Mouse (Mus musculus): ENCODE results near the gene Sema3f. TPM values are rescaled to one million over a fixed set of nuclear protein-coding genes. Genes with fewer than 3 reads are reported as not detected.

Sema3f gene
- total RNA-seq (2021), result 1 to 10 TPM; 4.3 to 4.6 TPM

DNA sequence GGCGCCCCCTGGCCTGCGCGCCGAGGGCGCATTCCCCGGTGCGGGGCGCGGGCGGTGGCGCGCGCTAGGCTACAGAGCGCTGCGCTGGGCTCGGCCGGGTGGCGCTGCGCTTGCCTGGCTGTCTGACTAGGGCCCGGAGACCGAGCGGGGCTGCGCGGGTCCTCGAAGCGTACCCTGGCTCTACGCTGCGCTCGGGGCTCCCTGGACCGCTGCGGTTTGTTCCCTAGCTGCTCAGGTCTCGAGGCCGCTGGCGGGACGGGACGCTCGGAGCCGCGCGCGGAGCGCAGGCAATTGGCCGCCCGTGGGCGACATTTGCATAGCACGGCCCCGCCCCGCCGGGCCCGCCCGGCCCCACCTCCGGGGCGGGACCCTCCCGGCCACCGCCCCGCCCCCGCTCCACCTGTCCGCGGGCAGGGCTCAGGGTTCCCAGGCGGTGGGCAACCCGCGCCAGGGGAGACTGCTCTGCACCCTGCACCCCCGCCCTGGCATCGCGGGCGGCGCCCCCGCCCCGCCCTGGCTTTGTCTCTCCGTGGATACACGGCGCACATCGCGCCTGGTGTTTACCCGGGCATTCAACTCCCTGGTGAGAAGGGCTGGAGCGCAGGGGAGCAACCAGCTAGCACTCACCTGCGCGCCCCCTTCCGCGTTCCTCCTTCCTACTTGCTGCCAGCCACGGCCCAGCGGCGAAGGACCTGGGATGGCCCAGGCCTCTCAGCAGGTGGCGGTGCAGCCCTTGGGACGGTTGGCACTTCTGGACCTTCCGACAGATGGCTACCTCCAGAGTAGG is at the start of gene Sema3f:
Sema3f (minus strand) TSS at position 779 of the 787 bp plus-strand sequence.
- peak; percentile 40 to 41 for DNase-seq

DNA sequence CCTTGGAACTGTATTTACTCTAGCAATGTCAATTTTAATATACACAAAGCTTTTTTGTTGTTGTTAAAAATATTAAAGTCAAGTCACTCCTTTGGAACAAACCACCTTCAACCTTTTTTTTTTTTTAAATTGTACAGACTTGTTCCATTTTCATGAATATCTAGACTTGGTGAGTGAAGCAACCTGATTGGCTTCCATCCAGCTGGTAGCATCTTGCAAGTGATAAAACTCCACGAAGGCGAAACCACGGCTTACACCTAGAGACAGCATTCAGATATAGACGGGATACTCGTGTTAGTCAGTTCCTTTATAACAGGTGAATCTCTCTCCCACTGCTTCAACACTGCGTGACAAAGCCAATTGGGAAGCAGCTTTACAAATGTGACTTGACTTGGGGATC is 49.3 kb upstream of the Sema3f start:
- DNase-seq, result no peak

DNA sequence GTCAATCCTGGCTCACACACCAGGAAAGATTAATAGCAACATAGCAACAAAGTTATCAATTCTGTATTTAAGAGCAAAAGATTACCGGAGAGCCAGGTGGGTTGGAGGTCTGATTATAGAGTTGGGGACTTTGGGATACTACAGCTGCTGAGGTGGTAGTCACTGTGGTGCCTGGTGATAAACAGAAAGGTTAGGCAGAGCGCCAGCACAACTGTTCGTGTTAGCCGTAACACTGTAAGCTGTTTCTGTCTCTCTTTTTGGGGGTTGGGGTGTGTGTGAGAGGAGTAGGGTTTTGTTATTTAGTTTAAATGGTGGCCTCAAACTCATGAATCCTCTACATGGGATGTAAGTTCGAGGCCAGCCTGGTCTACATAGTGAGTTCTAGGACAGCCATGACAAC is 40.1 kb upstream of the Sema3f start:
- DNase-seq, result no peak

DNA sequence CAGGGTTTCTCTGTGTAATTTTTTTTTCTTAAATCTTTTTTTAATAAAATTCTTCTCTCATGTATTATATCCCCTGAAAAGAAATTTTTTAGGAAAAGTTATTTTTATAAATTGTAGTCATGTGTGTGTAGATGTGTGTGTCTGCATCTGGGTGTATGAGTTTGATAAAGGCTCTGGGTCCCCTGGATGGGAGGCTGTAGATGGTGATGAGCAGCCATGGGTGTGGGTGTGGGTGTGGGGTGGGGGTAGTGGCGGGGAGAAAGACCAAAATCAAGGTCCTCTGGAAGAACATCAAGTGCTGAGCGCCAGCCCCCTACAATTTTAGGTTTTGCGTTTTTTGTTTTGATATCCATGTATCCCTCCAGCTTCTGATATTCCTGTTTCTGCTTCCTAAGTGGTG is 37.8 kb upstream of the Sema3f start:
- no peak for DNase-seq

DNA sequence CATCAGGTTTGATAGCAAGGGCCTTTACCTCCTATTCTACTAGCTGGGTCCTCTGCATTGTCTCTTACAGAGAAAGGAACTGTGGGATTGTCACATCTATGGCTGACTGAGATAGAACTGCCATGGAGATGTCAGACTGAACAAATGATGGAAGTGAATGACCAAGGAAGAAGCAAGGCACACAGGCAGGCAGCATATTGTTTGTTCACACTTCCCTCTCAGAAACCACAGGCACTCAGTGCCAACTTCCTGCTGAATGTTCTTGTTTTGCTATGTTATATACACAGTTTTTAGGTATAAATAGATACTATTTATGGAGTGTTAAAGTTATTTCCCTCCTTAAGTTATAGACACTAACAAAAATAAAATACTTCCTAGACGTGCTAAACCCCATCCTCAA is 37.0 kb upstream of the Sema3f start:
- no peak for DNase-seq

DNA sequence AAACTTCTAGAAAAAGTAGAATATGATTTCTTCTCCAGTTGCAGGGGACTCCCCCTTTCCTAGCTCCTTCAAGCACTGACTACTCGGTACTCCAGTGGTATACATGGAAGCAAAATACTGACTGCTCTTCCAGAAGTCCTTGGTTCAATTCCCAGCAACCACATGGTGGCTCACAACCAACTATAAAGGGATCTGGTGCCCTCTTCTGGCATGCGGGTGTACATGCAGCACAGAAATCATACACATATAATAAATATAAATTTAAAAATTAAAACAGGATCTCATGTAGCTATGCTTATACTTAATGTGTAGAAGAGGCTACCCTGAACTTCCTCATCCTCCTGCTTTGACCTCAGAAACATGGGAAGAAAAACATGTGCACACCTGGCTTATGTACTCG is 36.4 kb upstream of the Sema3f start:
- DNase-seq, result no peak

DNA sequence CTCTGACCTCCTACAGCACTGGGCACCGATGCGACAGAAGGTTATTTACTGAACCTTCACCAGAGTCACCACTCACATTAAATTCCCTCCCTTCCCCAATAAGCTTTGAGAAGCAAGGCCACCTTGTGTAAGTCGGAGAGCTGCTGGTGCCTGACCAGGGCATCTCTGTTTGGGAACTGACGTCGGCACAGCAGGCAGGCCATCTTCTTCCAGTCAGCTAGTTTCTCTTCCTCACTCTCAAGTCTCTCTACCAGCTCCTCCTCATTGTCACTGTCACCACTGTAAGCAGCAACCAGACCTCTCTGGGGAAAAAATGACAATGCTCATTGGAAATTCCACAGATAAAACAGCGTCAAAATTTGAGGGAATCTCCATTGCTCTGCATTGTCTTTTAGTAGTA is 33.8 kb upstream of the Sema3f start:
- no peak for DNase-seq

DNA sequence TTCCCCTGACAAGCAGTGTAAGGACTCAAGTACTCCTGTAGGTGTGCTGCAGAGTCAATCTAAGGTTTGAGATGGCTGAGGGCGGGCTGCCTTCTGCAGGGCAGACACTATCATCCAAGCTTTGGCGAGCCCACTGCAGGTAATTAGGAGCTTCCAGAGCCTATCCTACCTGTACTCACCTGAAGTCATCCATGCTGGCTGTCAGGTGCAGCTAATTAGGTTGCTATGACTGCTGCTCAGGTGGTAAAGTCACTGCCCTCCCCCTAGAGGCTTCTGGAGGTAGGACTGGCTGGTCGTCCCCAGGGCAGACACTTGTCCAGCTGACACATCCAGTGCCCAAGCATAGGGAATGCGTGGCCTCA is 28.5 kb upstream of the Sema3f start:
- DNase-seq, result no peak

DNA sequence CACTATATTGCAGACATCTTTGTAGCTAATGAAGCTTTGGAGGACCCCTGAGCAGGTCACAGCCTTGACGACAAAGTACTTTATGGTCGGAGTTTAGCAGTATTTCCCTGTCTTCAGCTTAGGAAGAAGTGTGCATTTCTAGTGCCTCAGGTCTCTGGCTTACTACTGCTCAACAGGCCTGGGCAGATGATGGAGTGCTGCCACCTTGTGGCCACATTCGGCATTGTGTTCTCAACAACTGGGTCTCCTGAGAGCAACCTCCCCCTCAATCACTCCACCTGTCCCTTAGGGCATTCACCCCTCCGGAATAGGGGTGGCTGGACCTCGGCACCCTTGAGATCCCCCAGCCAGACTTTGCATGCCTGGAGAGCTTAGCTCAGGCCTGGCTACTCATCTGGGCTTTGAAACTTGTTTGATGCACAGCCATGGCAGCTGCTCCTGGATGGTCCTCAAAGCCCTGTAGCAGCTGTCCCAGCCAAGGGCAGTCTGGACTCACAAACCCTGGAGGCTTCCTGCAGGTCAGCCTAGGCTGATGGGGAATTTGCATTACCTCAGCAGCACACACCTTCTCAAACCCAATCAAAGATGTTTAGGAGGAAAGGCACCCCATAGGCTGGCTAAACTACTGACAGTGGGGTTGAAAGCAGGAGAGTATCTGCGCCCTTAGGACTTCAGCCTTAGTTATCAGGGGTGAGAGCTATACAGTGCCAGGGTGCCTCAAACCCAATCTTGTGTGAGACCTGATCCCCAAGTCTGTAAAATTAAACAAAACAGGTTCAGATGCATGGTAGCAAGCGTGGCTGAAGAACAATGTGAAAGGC is 28.0 kb upstream of the Sema3f start:
- DNase-seq, result peak; percentile 84 to 87

DNA sequence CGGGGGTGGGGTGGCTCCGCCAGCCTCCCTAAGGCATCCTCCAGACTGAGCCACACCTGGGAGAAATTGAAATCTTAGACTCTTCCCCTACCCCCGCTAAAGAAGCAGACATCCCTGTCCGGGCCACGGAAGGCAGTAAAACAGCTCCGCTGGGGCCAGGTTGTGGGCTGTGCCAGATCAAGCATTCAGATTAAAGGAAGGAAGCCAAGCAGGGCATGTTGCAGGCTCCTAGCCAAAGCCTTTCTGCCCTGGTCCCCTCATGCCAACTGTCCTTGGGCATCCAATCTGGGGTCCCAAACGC is 25.9 kb upstream of the Sema3f start:
- no peak for DNase-seq

DNA sequence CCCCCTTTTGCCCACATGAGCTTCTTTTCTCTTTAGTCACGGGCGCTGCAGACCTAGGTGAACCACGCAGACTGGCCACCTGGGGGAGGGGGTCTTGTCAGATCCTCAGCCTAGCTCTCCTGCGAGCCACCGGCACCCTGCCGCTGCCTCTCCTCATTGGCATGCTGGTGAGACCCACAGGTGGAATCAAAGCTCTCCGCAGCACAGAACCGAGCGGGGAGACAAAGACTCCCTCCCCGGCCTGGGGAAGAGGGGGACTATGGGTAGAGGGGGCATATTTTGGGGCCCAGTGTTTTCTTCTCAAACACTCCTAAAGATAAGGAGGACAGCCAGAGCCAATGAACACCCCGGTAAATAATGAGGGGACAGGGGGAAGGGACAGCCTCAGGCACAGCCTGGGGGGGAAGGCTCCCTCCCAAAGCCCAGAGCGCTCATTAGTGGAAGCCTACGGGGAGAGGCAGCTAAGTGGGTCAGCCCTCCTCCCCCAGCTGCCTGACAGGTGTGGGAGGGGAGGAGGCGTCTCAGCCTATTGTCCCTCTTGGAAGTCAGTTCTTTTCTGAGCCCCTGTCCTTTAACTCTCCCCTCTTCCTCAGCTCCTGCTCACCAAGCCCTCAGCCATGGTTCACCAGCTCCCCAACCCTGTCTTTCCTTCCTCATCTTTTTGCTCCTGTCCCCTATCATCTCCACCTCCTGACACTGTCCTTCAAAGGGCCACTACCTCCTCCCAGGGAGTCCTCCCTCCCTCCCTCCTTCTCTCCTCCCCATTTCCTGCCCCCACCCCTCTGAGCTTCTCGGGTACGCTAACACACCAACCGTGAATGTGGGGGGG is 25.3 kb upstream of the Sema3f start:
- DNase-seq, result no peak

DNA sequence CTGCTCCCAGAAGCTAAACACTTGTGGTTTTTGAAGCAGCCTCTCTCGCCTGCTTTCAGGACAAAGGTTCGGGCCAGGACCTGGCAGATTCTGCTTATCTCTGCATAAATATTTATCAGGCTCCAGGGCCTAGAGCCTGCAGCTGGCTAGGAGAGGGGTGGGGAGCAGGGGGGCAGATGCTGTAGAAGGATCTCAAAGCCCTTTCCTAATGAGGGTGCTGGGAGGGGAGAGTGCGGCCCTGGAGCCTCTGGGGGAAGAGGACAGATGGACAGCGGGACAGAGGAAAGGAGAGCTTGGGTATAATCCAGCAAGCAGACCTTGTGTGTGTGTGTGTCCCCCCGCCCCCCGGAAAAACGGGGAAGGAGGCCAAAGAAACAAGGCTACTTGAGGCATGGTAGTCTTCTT is 24.3 kb upstream of the Sema3f start:
- DNase-seq, result no peak

DNA sequence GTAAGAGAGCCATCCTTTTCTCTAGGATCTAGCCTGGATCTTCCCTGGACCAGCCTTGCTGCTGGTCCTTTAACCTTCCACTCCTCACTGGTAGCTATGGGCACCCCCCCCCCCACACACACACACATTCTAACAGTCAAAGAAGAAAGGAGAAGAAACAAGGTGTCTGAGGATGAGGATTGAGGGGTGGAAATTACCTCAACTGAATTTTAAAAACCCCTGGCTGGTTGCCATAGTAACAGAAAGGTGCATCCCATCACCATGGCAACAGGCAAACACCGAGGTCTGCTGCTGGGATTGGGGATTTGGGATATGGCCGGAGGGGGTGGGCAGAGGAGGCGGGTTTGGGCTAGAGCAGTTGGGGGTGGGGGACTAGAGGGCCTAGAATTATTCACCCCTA is 19.4 kb upstream of the Sema3f start:
- no peak for DNase-seq

DNA sequence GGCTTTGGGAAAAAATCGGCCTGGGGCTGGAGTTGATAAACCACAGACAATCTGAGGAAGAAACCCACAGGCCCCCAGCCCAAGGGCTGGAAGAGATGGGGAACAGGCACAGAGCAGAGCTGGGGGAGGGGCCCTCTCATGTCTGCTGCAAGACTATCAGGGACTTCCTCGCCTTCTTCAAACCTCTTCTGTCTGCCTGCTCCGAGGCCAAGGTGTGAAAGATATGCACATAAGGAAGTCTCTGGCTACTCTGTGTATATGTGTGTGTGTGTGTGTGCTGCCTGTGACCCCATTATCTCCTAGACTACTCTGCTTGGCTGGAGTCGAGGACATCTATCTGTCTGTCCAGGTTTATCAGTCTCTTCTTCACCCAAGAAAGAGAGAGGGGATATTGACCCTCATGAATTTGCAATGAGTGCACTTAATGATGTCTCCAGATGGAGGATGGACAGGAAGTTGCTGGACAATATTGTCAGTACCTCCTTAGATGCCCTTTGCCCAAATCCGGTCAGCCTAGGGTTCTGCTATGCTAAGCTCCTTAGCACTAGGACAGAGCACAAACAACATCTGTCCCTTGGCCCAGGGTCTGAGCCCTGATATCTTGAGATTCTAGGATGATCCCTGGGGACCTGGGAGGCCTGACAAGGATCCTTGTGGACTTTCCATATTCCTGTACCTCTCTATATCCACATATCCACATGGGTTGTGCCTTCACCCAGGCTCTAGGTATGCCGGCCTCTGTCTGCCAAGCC is 18.8 kb upstream of the Sema3f start:
- DNase-seq, result no peak

DNA sequence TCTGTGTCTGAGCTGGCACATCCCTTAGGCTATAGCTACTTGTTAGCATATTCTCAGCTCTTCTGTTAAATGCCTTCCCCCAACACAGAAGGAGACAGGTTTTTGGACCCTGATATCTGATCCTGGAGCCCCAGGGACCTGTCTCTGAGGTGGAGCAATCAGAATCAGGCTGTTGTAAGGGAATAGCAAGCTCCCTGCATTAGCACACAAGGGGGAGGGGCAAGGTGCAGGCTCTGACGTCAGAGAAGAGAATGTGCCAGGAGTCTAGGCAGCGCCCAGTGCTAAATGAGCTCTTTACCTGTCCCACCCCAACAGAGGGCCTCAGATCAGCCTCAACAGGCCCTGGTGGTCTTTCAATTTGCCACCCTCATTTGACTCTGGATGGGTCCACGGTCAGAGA is 16.8 kb upstream of the Sema3f start:
- DNase-seq, result no peak

DNA sequence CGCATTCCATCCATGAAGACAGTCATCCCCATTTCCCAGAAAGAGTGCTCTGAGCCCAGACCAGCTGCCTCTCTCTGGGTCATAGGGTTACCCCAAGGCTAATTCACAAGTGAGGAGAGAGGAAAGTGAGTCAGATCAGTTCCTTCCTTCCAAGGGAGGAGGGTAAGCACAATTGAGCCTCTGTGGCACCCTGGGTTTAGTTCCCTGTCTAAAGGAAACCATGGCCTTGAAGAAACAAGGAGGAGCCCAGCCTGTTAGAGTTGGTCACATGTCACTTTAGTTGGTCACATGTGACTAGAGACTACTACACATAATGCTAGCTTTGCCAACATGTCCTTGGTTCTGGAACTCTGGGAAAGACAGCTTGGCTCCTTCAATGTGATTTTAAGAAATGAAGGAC is 14.5 kb upstream of the Sema3f start:
- no peak for DNase-seq

DNA sequence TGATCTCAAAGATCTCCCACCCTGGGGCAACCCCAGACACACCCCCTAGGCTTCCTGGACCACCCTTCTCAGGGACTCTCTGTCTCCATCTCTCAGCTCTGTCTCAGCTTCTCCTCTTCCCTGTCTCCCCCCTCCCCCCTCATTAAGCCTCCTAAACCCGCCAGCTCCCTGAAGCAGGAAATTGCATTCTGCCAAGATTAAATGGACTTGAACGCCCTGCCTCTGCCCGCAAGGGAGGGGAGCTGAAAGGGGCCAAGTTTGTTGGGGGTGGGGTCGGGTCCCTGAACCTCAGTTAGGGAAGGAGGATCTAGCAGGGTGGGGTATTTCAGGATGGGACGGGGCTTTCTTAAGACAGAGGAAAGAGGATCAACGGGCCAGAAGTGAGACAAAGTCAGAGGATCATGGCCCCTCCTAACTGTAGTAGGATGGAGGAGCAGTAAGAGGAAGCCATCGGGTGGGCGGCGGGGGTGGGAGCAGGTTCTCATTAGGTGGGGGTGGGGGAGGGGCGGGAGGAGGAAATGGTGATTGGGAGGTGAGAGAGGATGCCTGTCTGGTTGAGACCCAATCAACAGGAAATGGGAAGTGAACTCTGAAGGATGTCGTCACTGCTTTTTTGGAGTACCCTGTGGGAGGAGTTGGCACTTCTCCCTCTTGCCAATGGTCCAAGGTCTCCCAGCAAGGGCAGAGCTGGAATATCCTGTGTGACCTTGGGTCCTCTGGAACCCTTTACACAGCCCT is 13.7 kb upstream of the Sema3f start:
- no peak for DNase-seq

DNA sequence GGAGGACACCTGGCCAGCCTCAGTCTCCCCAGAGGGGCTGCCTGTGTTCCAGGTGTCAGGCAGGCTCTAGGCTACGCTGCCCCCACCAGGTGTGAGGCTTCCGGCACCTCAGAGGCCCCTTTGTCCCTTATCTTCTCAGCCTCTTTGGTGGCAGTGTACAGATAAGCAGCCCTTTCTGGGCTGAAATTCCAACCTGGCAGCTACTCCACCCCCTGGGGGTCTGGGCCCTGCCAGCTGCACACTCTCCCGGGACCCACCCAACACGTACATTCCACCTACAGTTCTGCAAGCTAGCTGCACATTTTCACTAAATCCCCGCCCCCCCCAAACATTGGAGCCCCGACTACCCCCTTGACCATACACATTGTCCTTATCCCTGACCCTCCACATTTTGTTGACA is 13.0 kb upstream of the Sema3f start:
- no peak for DNase-seq

DNA sequence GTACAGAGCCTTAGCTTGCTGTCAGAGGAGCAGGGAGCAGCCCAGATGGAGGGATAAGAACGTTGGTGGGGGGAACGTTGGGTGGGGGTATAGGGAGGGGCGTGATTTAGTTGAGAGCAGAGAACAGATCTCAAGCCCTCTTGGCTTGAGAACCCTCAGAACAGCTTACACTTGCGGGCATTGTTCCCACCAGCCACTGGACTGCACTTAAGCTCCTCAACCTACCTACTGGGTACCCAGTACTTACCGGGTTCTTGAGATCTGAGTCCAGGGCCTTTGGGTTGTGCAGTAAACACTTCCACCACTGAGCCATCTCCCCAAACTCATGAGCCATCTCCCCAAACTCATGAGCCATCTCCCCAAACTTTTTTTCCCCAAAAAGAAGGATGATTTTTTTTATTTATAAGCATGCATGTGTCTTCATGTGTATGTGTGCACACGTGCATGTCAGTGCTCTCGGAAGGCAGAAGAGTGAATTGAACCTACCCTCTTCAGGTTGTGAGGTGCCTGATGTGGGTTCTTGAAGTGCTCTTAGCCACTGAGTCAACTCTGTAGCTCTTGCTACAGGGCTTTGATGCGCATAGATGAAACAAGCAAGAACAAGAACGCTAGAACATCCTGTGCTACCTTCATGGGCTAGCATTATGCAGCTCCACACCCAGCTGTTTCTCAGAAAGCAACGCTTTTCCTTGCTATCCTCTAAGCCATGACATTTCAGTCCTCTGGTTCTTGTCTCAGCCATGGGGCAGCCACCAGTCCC is 8.7 kb upstream of the Sema3f start:
- DNase-seq, result no peak

DNA sequence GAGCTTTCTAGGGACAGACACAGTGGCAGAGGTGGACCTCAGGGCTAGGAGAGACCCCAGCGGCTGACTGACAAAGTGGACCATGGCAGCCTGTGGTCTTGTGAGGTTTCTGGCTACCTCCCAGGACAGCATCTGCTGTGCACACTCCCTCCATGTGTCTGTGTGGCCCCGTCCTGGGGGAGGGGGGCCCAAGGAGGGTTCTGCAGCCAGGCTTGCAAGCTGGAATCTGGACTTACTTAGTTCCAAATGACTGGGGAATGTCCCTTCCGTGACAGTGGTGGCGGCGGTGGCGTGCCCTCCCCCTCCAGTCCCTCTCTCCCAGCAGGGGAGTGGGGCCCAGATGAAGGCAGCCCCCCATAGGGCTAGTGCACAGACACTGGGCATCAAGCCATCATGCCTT is 6.7 kb upstream of the Sema3f start:
- no peak for DNase-seq

DNA sequence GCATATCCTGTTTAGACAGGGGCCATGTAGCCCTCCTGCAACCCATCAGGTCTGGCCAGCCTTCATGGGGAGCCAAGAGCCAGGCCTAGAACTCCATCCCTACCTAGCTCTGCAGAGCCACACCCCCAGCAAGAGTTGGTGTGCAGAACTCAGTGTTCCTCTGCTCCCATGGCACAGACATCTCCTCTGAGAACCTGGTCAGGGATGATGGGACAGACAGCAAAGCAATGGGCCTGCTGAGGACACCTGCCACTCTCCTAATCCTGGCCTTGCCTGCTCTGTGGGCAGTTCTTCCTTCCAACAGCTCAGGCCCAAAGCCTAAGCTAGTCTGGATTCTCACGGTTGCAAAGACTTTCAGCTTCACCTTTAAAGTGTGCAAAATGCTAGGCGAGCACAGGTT is 5.4 kb upstream of the Sema3f start:
- no peak for DNase-seq
